Mouse (Mus musculus) erythroblast, embryonic 14.5 days (primary cell): ENCODE data around the gene Espl1. TPM values are rescaled to one million over a fixed set of nuclear protein-coding genes. Genes with fewer than 3 reads are reported as not detected.

Experiments
- H3K27me3 ChIP-seq: 2 replicates; pipeline ENCODE4 v1.6.1; 2012; ENCODE audit warnings: inconsistent platforms; ENCODE audit not compliant: control insufficient read depth
- H3K36me3 ChIP-seq: 2 replicates; pipeline ENCODE4 v1.6.1; 2012; ENCODE audit warnings: mild to moderate bottlenecking, inconsistent platforms; ENCODE audit not compliant: control insufficient read depth
- H3K4me1 ChIP-seq: 2 replicates; pipeline ENCODE4 v1.6.1; 2012; ENCODE audit warnings: inconsistent platforms; ENCODE audit not compliant: control insufficient read depth
- H3K4me3 ChIP-seq: replicated peaks from 2 replicates; pipeline ENCODE3; 2012; ENCODE audit warnings: moderate library complexity, mild to moderate bottlenecking, inconsistent platforms
- H3K9me3 ChIP-seq: 2 replicates; pipeline ENCODE4 v1.6.1; 2012; ENCODE audit warnings: low read length, inconsistent platforms, mixed read lengths; ENCODE audit not compliant: control insufficient read depth
- GATA1 ChIP-seq: IDR thresholded peaks from 2 replicates; pipeline ENCODE4 v1.6.1; 2012; ENCODE audit warnings: low read length, inconsistent platforms, mixed read lengths
- TAL1 ChIP-seq: IDR thresholded peaks from 3 replicates; pipeline ENCODE4 v1.6.1; 2012; ENCODE audit warnings: low read length, inconsistent platforms, mixed read lengths
- polyA plus RNA-seq: library from polyadenylated mRNA; stranded (reverse); fragments of >175 nt; gene quantifications from 2 replicates; pipeline ENCODE4 v1.2.3, GENCODE M21; 2012

The Espl1 gene
- polyA plus RNA-seq, 1 experiment = 12.0 TPM

DNA sequence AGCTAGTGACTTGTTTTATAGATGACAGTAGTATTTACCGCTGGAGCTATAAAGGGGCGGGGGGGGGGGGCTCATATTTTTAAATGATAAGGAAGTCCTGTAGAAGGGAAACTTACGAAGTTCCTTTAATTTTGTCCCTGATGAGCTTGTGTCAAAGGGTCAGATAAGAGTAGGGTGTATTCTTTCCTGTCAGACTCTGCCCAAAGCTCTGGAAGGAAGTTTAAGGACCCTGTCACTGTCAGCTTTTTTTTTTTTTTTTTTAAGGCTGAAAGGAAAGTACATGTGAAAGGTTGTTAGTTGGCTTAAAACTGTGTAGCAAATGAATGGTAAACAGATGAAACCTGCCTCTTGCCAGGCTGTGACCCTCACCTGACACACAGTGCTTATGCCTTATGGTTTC, 12.4 kb upstream of the Espl1 start:
- Histone ChIP-seq H3K27me3 (no peaks in the 10 kb centered on the region), H3K4me3 (no peak overlapping the region), H3K9me3 (no peaks in the 10 kb centered on the region), H3K36me3 (peaks cover 24% of the 10 kb centered on the region), H3K4me1 (peaks cover 53% of the 10 kb centered on the region)
- TF ChIP-seq TAL1 (no peak), GATA1 (no peak)

DNA sequence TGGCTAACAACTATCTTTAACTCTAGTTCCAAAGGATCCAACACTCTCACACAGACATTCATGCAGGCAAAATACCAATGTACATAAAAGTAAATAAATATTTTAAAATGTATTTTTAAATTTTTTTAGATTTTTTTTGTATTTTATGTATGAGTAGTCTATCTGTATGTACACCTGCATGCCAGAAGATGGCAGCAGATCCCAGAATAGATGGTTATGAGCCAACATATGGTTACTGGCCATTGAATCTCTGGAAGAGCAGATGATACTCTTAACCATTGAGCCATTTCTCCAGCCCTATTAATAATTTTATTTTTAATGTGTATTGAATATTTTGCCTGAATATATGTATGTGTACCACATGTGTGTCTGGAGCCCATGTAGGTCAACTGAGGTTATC, 8.7 kb upstream of the Espl1 start:
- Histone ChIP-seq H3K4me1 (peaks cover 18% of the 10 kb centered on the region), H3K9me3 (no peaks in the 10 kb centered on the region), H3K36me3 (peaks cover 4% of the 10 kb centered on the region), H3K4me3 (no peak overlapping the region), H3K27me3 (no peaks in the 10 kb centered on the region)
- TF ChIP-seq GATA1 (no peak), TAL1 (no peak)

DNA sequence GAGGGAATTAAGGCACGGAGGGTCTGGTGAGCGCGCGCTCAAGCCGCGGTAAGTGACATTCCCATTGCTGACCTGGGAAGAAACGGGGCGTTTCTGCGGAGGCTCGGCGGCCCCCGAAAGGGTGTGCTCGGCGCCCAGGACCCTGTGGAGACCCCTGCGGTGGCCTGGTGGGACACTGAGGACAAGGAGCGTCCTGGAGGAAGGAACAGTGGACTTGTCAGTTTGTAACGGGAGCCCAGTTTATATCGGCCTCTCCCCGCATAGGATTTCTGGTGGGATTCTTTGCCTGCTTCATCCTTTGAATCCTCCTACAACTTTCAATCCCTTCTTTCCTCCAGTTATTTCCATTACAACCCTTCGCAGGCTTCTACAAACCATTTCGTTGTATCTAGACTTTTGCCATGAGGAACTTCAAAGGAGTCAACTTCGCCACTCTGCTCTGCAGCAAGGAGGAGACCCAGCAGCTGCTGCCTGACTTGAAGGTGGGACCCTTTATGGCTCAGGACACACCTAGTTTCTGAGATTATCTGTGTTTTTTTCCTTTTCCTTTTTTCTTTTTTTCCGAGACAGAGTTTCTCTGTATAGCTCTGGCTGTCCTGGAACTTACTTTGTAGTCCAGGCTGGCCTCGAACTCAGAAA, 421 bp downstream of the Espl1 start:
- Histone ChIP-seq H3K4me3 (peak overlapping the region; percentile 89), H3K36me3 (peaks cover 39% of the 10 kb centered on the region), H3K4me1 (peaks cover 44% of the 10 kb centered on the region), H3K9me3 (no peaks in the 10 kb centered on the region), H3K27me3 (no peaks in the 10 kb centered on the region)
- no peak for TF ChIP-seq GATA1
- TF ChIP-seq TAL1 = no peak

DNA sequence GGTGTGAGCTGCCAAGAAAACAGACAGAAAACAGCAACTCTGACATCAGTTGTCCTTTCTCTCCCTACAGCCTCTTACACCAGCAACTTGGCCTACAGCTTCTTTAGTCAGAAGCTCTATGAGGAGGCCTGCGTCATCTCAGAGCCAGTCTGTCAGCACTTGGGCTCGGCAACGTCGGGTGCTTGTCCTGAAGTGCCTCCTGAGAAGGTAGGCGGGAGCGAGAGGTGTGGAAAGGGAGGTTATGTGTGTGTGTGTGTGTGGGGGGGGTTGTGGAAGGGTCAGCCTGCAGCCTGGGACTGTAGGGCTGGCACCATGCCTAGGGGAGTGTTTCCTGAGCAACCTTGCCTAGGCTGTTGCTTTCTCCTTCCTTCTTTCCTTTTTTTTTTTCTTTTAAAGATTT, 6.5 kb downstream of the Espl1 start:
- Histone ChIP-seq H3K27me3 (no peaks in the 10 kb centered on the region; the same call in 1 of the 2 replicates), H3K36me3 (peaks cover 97% of the 10 kb centered on the region), H3K4me1 (peaks cover 24% of the 10 kb centered on the region), H3K9me3 (no peaks in the 10 kb centered on the region), H3K4me3 (no peak overlapping the region)
- no peak for TF ChIP-seq TAL1
- TF ChIP-seq GATA1 = no peak

DNA sequence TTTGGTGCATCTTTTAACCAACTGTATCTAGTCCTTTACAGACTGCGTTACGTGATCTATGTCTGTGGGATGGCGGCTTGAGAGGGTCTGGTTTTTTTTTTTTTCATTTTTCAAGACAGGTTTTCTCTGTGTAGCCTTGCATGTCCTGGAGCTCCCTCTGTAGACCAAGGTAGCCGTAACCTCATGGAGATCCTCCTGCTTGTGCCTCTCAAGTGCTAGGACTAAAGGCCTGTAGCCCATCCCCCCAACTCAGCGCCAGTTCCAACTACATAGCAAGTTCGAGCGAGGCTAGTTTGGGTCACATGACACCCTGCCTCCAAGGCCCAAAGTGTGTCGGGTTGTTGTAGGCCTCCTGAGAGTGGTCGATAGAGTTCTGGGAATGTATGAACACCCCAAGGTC, 12.7 kb downstream of the Espl1 start:
- H3K36me3 ChIP-seq = peaks cover 98% of the 10 kb centered on the region
- no peaks in the 10 kb centered on the region for H3K9me3 ChIP-seq
- no peak overlapping the region for H3K4me3 ChIP-seq
- H3K27me3 ChIP-seq = no peaks in the 10 kb centered on the region; the same call in 1 of the 2 replicates
- TF ChIP-seq TAL1 = no peak
- TF ChIP-seq GATA1 = no peak
- peaks cover 3% of the 10 kb centered on the region for H3K4me1 ChIP-seq

DNA sequence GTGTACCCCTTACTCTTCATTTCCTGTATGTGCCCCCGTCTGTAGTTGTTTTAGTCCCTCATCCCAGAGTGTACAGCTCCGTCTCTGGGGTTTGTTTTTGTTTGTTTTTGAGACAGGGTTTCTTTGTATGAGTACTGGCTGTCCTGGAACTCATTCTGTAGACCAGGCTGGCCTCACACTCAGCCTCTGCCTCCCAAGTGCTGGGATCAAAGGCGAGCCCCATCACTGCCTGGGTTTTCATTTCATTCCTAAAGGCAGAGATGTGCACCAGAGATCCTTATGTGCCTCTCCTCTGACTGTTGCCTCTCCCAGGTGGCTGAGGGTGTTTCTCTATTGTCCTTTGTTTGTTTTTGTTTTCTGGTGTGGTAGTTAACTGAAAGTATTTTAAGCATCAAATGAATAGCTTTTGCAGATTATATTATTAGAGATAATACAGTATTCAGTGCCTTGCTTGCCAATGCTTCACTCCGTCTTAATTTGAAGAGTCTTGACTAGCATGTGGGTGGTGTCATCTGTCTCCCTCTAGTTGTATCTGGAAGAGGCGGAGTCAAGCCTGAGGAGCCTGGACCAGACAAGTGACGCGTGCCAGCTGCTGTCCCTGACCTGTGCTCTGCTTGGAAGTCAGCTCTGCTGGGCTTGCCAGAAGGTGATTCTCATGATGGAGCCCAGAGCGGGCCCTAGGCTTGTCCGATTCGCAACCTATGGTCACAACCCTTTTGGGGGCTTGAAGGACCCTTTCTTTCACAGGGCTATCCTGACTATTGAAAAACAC, 14.2 kb downstream of the Espl1 start:
- no peak for TF ChIP-seq TAL1
- no peak for TF ChIP-seq GATA1
- H3K4me1 ChIP-seq = peaks cover 3% of the 10 kb centered on the region
- H3K9me3 ChIP-seq = no peaks in the 10 kb centered on the region
- H3K4me3 ChIP-seq = no peak overlapping the region
- no peaks in the 10 kb centered on the region; the same call in 1 of the 2 replicates for H3K27me3 ChIP-seq
- H3K36me3 ChIP-seq = peaks cover 98% of the 10 kb centered on the region

DNA sequence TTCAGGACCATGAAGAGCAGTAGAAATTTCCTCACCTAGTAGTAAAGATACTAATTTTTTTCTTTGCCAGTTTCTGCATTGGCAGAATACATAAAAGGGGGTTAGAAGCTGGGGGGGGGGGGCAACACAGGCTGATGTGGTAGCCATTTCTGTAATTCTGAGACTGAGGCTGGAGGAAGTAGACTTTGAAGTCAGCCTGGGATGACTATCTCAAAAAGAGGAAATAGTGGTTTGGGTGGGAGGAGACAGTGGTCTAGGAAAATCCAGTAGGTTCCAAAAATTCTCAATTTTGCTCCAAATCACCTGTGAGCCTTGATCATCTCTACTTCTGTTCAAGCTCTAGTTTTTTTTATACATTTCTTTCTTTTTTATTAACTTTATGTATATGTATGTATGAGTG, 15.4 kb downstream of the Espl1 start:
- no peaks in the 10 kb centered on the region for H3K27me3 ChIP-seq

DNA sequence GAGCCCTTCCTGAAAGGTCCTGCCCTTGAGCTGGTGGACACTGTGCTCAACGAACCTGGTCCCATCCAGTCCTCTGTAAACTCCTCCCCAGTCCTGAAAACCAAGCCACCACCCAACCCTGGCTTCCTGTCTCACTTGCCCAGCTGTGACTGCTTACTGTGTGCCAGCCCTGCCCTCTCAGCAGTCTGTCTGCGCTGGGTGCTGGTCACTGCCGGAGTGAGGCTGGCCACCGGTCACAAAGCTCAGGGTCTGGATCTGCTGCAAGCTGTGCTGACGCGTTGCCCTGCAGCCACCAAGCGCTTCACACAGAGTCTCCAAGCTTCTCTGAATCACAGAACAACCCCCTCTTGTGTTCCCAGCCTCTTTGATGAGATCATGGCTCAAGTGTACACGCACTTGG, 19.2 kb downstream of the Espl1 start:
- Histone ChIP-seq H3K4me1 (no peaks in the 10 kb centered on the region), H3K36me3 (peaks cover 95% of the 10 kb centered on the region), H3K27me3 (no peaks in the 10 kb centered on the region), H3K4me3 (no peak overlapping the region), H3K9me3 (no peaks in the 10 kb centered on the region)
- no peak for TF ChIP-seq TAL1
- no peak for TF ChIP-seq GATA1

More for the DNA sequence above, 15.4 kb downstream of the Espl1 start:
- H3K36me3 ChIP-seq = peaks cover 98% of the 10 kb centered on the region
- TF ChIP-seq TAL1 (no peak), GATA1 (no peak)
- H3K4me3 ChIP-seq = no peak overlapping the region
- no peaks in the 10 kb centered on the region for H3K9me3 ChIP-seq
- H3K4me1 ChIP-seq = no peaks in the 10 kb centered on the region; the same call in 1 of the 2 replicates

DNA sequence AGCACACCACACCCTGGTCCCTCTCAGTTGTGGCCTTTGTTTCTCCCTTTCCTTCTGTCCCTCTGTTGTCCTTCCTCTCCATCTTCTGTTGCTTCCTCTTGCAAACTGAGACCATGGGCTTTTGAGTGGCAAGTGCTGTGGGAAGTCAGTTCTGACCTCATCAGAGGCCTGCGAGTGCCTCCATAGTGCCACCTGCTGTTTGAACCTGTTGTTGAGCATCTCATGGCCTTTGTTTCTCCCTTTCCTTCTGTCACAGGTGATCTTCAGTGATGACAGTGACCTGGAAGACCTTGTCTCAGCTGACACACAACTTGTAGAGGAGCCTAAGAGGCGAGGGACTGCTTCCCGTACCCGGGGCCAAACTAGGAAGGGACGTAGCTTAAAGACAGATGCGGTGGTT, 20.2 kb downstream of the Espl1 start:
- Histone ChIP-seq H3K4me3 (no peak overlapping the region), H3K36me3 (peaks cover 96% of the 10 kb centered on the region)
- no peak for TF ChIP-seq GATA1

More for the DNA sequence above, 20.2 kb downstream of the Espl1 start:
- Histone ChIP-seq H3K4me1 (no peaks in the 10 kb centered on the region), H3K9me3 (no peaks in the 10 kb centered on the region), H3K27me3 (no peaks in the 10 kb centered on the region)
